Mouse (Mus musculus): Measurements from ENCODE around the gene Dus4l.

GRCm38 (mm10) chr12:31656841-31657240, 2.2 kb upstream of the Dus4l start:
- no peak for TF ChIP-seq CTCF (IDR thresholded peaks at IDR 0.05)
- TF ChIP-seq EP300 (IDR thresholded peaks at IDR 0.05), result no peak
